Mouse (Mus musculus) gastrocnemius, adult 18-20 months (tissue): Measurements from ENCODE around the gene Pik3ip1. TPM values are rescaled to one million over a fixed set of nuclear protein-coding genes. Genes with fewer than 3 reads are reported as not detected.

ENCODE experiments used
- DNase-seq: peaks from one replicate; pipeline ENCODE4 v3.0.0; 2021; ENCODE audit warnings: low spot score
- total RNA-seq, 2 experiments: library from RNA; stranded (reverse); gene quantifications; 2 replicates each; pipeline ENCODE4 v1.2.3; 2021

The Pik3ip1 gene
- total RNA-seq, 2 experiments from 2014 or later: 27.2 to 30.8 TPM

DNA sequence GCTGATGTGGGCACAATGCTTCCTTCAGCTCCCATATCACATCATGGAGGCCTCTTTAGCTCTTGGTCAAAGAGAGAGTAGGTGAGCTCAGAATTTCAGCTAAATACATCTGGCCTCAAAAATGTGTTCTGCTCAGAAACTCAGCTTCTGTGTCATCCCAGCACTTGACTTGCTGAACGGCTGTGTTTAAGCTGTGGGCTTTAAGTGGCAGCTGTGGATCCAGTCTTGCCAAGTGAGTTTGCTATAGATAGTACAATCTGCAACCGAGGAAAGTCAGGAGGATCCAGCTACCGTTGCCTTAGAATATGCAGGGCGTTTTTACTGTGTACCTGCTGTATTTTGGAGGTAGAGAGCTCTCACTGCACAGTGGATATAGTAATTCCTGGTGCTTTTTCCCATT lies 27.8 kb upstream of the Pik3ip1 start:
- DNase-seq: no peak

DNA sequence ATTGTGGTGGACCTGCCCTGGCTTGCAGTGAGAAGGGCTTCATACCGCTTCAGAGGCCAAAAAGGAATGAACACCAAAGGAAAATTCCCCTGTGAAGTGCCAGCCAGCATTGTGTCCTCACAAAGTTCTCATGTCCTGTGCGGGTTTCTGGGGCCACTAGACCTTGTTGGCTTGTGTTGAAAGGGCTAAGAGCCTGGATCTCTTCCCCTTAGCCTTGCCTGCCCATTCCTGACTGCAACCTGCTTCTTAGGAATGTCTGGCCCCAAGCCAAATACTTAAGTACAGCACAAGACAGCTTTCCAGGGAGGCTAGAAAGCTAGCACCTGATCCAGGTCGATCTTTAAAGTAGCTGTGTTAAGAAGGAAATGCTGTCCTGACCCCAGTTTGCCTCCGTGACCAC lies 27.4 kb upstream of the Pik3ip1 start:
- no peak for DNase-seq

DNA sequence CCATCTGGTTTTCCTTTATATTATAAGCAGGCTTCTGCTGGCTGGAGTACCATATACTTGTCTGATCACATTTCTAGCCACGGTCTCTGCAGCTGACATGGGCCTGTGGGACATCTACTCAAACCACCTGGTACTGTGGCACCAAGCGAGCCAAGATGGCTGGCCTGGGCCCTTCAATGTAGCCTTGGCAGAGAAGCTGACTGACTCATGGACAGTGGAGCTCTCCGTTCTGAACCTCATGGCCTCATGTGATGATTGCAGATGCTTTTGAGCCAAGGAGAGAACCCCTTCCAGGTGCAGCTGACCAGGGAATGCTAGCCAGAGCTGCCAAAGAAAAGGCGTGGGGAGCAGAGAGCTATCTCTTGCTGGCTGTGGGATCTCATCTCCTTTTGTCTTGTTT lies 24.4 kb upstream of the Pik3ip1 start:
- DNase-seq: peak; percentile 50

DNA sequence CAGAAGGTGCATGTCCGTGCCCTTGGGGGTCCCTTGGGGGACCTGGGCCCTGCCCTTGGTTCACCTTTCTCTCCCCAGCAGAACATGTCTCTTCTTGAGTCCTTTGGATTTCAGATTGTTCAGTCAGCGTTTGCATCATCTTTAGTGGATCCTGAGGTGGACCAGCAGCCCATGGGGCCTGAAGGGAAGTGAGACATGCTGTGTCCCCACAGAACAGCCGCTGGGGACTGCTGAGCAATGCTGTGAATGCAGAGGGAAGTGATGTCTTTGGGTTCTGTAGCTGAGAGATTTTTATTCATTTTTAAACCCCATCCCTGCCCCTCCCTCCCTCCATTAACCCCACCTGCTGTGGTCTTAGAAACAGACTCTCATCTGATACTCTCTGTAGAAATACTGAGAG lies 22.3 kb upstream of the Pik3ip1 start:
- DNase-seq: no peak

DNA sequence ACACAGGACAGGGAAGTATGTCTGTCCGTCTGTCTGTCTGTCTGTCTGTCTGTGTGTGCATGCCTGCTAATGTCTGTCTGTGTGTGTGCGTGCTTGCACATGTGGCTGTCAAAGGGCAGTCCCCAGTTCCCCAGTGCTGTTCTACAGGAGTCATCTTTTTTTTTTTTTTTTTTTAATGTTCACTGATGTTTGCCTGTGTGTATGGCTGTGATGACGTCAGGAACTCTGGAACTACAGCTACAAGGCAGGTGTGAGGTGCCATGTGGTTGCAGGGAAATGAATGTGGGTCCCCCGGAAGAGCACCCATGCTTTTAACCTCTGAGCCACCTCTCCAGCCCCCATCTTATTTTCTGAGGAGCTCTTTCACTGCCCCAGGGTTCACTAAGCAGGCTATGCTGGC lies 20.3 kb upstream of the Pik3ip1 start:
- DNase-seq: no peak

DNA sequence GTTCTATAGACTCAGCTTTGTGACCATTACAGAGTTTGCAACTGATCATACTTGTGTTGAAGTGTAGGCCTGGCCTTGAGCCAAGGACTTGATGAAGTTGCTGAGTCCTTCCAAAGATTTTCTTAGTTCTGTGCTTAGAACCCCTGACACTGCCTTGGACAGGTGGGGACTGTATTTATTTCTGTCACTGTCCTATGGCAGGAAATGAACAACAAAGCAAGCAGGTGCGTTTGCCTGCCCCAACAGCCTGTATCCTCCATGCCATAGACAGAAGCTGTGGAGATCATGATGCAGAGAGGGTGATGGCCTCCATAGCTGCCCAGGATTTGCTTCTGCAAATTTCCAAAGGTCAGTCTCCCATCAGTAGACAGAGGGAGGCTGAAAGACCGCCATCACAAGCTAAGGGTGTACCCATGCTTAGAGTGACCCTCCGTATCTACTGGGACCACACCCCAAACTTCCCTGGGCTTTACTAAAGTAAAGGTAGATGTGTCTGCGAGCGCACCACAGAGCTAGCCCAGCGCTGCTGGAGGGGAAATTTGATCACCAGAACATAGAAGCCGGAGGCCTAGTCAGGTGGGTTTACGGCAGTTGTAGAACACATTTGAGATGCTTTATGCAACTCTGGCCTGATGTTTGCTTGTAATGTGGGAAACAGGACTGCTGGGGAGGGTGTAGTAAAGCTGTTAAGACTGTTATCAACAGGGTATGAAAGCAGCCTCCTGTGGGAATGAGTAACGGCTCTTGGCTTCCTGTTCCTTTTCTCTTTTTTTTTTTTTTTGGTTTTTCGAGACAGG lies 19.2 kb upstream of the Pik3ip1 start:
- DNase-seq: no peak

DNA sequence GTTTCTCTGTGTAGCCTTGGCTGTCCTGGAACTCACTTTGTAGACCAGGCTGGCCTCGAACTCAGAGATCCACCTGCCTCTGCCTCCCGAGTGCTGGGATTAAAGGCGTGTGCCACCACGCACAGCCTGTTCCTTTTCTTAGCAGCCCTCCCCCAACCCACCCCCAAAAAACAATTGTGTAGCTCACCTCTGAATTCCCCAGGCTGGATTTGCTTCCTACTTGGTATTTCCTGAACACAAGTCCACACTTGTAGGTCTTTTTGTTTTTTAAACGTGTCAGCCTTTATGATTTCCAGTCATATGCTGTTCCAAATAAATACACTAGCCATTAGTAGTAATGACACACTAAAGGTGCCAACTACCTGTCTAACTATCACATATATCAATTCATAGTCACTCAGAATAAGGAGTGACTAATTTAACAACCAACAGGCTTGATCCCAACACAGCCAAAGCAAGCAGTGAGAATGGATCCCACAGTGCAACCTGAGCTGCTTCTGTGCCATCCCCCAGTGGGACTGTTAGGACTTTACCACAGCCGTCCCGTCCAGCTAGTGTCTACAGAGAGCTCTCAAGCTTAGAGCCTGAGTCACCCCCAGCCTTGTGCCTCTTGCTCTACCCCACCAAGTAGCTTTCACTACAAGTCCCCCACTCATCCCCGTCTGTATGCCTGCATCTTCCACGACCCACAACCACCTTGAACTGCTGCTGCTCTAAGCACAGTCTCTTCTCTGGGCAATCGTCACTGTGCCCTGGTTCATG lies 18.4 kb upstream of the Pik3ip1 start:
- no peak for DNase-seq

DNA sequence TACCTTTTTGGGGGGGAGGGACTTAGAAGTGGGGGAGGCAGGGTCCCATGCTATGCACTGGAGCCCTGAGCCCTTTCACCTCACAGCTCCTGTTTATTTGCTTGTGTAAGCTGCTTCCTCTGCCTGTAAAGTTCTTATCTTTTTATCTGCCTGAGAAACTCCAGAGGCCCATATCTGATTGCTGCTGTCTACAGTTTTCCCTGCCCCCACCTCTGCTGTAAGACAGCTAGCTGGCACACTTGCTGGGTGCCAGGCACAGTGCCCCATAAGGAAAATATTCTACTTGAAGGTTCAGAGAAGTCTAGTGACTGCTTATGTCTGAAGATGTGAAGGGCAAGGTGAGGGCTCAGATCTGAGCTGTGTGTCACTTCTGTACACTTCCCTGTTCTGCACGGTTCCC lies 16.9 kb upstream of the Pik3ip1 start:
- DNase-seq: no peak

DNA sequence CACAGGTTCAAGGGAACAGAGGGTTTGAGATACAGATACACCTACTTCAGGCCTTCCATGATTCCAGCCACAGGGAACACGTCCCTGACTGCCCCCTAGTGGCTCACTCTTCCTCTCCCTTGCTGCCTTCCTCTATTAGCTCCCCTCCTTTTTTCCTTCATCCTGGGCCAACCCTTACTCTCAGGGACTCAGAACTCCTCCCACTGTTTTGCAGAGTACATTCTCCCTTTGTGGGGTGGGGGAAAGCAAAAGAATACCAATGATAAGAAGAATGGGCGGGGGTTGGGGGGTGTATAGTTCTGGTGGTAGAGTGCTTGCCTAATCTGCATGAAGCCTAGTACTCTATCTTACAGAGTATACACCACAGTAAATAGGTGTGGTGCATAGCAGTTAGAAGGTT lies 16.1 kb upstream of the Pik3ip1 start:
- DNase-seq: peak; percentile 68

DNA sequence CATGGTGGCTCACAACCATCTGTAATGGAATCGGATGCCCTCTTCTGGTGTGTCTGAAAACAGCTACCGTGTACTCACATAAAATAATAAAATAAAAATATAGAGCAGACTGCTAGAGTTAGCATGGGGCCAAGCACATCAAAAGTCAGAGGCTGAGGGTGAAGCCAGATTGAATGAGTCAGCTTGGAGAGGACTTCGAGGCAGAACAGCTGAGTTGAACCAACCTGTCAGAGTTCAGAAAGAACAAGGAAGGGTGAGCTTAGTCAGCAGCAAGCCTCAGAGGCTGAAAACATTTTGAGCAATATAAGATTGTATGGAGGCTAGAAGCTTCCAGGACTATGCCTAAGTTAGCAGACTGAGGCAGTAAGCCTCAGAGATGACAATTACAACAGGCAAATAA lies 11.9 kb upstream of the Pik3ip1 start:
- no peak for DNase-seq

DNA sequence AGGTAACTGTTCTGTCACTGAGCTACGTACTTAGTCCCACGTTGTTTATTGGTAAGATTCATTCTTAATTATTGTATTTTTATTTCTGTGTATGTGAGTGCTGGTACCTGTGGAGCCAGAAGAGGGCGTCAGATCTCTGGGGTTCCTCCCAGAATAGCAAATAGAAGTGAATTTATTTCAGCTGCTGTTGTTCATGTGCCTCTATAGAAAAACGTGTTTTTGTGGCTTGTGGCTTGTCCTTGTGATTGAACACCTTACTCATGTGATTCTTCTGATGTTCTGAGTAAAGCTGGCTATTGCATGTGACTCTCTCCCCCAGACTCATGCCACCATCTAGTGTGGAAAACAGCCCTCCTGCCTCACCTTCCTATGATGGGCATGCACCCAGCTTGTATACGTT lies 1.9 kb upstream of the Pik3ip1 start:
- DNase-seq: no peak

DNA sequence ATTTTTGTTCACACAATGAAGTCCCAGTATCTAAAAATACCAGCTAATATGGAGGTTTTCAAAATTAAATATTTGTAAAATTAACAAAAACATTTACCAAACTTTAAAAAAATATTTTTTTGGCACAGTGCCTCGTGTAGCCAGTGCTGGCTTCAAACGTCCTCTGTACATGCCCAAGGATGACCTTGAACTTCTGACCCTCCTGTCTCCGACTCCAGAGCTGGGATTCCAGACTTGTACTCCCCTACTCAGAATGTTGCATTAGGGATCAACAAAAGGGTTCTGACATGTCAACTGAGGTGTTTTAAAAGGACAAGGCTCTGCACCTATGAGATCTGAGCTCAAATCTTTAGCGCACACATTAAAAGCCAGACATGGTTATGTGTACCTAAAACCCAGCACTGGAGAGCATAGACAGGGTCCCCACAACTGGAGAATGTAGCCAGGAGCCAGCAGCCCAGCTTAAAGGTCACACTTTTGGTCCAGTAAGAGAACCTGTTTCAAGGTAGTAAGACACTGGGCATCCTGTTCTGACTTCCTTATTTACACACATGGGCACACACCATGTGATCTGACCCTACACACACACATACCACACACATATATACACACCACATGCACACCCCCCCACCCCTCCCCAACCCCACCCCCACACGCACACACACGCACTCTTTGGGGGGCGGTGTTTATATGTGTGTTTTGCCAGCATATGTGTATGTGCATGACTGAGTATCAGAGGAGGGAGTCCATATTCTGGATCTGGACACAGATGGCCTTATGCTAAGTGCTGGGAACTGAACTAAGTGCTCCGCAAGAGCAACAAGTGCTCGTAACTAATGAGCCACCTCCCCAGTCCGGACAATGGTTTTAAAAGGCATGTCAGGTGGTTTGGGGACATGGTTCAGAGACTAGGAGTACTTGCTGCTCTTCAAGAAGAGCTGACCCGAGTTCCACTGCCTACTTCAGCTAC lies 1.1 kb upstream of the Pik3ip1 start:
- DNase-seq: no peak

DNA sequence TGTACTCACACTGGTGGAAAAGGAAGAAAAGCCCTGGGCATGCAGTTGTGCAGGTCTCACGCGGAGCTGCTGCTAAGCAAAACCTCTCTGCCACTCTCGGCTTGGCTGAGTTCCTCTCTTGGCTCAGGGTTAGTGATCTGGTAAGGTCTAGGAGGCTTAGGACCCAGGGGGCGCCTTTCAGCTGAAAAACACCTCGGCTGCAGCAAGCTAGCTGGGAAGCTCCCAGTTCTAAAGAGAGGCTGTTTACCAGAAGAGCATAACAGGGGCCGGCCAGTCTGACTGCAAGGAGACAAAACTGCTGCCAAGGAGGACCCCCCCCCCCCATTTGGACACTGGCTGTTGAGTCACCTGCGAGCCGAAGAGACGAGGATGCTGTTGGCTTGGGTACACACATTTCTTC lies 365 bp downstream of the Pik3ip1 start:
- peak; percentile 96 for DNase-seq

DNA sequence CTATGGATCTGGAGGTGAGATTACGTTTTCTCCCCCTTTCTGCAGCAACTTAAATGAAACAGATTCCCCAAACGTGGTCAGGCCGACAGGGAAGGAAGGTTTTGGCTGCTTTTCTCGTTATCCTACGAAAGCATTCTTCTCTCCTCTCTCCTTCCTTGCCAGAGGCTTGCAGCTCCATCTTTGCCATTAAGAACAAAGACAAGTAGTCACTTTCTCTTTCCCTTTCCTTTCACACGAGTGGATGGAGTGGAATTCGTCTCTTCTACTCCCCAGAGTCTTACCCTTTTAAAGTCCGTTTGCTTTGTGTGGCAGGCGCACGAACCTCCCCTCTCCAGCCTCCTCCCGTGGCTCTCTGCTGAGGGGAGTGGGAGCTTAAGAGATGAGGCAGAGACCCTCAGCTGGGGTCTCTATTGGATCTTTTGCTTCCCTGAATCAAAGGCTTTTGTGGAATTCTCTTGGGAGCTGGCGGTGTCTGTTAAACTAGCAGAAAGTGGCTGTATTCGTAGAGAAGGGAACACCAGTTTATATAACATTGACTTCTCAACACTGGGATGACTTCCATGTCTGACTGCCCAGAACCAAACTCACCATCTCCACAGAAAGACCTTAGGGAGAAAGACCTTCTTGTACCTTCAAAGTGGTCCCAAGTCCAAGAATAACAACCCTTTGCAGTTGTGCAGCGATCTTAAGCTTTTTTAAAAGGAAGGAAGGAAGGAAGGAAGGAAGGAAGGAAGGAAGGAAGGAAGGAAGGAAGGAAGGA lies 970 bp downstream of the Pik3ip1 start:
- no peak for DNase-seq

DNA sequence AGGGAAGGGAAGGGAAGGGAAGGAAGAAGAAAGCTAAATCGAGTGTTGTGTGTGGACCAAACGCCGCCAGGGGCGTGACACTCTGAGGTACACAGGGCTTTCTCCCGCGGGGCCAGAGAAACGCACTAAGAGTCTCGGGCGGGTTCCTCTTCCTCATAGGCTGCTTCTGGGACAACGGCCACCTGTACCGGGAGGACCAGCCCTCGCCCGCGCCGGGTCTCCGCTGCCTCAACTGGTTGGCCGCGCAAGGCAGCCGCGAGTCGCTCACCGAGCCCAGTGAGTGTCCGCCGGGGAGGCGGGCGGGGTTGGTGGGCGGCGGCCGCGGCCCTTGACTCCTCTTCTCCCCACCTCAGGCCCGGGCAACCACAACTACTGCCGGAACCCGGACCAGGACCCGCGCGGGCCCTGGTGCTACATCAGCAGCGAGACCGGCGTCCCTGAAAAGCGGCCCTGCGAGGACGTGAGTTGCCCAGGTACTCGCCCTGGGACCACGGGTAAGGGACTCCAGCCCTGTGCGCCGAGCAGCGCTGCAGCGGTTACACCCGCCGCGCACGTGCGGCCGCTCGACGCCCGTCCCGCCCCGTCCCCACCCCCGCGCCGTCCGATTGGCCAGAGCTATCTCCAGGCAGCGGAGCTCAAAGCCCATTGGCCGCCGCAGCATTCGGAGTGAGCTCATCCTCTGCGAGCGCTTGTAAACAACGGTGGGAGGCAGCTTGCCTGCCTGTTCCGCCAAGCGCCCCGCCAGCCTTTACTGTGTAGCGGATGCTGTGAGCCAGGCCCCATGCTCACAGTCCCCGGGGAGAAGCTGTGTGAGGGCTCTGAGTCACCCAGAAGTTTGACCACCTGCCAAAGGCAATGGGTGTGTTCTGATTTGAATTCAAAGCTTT lies 1.8 kb downstream of the Pik3ip1 start:
- DNase-seq: peak; percentile 93

DNA sequence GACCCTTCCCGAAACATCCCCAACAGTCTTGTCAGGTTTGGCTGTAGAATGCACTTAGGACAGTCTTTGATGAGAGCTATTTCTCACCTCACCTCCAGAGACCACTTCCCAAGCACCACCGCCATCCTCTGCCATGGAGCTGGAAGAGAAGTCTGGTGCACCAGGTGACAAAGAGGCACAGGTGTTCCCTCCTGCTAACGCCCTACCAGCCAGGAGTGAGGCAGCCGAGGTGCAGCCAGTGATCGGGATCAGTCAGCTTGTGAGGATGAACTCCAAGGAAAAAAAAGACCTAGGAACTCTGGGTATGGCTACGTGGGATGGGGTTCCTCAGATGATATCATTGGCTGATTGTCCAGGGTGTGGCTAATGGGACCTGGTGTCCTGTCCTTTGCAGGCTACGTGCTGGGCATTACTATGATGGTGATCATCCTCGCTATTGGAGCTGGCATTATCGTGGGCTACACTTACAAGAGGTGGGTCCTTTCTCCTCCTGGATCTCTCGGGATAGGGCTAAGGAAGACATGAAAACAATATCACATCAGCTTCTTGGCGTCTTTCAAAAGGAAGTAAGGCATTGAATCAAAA lies 3.0 kb downstream of the Pik3ip1 start:
- DNase-seq: no peak

DNA sequence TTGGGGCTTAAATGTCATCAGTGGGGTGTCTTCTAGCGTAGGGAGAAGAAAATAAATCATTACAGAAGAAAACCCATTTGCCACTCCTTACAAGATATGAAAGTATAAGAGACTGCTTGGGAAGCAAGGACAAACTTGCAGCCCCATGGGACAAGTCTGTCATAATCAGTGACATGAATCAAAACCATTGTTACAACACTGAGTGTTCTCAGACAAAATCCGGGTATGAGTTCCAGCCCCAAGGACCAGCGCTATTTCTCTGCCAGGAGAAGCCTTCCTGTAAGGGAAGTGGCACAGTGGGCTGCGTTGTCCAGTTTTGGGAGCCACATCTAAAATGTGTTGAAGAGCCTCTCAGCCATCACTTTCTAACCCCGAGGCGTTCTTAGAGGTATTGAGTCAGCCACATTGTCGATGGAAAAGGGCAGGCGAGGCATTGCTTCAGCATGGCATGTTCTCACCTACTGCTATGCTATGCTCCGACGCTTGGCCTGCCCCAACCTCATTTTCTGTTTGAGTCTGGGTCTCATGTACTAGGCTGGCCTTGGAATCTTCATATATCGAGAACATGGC lies 4.0 kb downstream of the Pik3ip1 start:
- DNase-seq: no peak

DNA sequence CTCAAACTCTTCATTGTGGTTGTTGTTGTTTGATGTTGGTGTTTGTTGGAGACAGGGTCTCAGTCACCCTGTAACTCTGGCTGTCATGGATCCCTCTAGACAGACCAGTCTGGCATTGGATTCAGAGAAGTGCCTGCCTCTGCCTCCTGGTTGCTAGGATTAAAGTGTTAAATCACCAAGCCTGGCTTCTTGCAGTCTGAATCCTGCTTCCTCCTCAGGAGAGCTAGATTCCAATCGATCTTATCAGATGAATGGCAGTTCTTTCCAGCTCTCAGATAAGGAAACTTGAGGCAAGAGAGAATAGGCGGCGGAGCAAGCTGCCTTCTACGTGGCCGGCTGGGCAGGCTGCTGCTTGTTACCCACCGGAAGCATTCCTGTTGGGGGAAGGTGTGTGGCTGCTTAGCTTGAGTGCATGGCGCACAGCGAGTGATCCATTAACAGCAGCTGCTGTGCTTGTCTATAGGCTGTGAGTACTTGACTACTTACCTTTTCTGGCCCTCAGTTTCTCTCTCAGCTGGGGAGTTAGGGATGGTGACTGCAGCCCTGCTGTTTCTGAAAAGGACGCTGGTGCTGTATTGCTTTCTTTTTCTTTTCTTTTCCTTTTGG lies 4.6 kb downstream of the Pik3ip1 start:
- no peak for DNase-seq

DNA sequence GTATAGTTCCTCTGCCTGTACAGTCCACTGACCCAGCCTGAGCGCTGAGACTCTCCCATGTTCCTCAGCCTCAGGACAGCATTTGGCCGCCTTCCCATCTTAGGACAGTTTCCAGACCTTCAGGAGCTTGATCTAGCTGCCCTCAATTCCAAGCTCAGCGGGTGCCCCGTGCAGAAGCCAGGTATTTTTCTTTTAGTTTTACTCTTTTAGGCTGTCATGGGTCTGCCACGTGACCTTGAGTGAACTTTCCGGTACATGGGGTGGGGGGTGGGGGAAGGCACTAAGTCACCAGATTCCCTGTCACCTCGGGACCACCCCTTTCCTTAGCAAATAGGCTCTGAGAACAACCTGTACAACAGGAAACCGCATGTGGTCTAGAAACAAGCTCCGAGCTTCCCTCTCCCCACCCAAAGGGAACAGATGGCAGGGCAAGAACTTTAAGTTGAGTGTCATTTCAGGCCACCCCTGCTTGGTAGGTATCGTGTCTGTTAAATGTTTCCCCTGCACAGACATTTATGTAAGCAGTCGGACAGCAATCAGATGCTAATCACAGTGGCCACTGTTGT lies 5.5 kb downstream of the Pik3ip1 start:
- DNase-seq: peak; percentile 75
